Mouse (Mus musculus): ENCODE measurements around the gene Trim66.

The Trim66 gene

GRCm38 (mm10) chr7:109445012-109445411 is 62.9 kb downstream of the Trim66 start:
- peak; percentile 24 for DNase-seq

GRCm38 (mm10) chr7:109442739-109443138 is 65.2 kb downstream of the Trim66 start:
- no peak for DNase-seq

GRCm38 (mm10) chr7:109440697-109441269 is 67.2 kb downstream of the Trim66 start:
- DNase-seq = no peak

DNA sequence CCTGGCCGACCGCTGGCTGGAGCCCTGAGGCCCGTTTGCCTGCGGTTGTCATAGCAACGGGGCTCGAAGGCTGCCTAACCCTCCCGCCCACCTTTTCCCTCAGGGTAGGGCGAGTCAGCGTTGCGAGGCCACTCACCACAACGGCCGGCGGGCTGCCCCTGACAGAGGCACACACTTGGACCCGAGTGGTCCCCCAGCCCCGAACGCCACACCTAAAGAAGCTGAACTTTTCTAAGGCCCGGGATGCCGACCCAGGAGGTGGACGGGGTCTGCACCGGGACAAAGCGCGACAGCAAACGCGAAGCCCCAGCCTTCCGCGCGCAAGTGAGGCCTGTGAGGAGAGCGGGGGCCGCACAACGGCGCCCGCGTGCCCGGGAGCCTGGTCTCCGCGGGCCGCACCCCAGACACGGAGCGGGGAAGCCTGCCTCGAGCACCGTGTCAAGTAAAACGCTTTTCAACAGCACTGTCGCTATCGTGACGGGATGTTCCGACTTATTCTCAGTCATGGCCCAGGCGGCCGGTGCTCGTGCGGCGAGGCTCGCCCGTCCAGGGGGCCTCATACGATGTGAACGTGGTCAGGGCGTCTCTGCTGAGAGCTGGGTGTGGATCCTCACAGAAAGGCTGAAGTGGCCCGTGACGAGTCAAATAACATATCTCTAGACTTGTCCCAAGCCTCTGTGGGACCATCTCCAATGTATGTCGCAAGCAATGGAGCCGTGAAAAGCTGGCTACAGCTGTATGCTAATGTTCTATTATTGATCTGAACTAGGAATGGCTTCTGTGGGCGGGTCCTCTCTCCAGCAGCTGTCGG is 68.9 kb downstream of the Trim66 start, which contains the start of gene Stk33:
Gene Stk33, minus strand, starts transcription at position 301 of the 811 bp plus-strand sequence.
- DNase-seq = peak; percentile 16

- DNase-seq = no peak
Measured at GRCm38 (mm10) chr7:109424422-109425159, 83.3 kb downstream of the Trim66 start.

- DNase-seq = no peak
Measured at GRCm38 (mm10) chr7:109422803-109423202, 85.1 kb downstream of the Trim66 start.

DNA sequence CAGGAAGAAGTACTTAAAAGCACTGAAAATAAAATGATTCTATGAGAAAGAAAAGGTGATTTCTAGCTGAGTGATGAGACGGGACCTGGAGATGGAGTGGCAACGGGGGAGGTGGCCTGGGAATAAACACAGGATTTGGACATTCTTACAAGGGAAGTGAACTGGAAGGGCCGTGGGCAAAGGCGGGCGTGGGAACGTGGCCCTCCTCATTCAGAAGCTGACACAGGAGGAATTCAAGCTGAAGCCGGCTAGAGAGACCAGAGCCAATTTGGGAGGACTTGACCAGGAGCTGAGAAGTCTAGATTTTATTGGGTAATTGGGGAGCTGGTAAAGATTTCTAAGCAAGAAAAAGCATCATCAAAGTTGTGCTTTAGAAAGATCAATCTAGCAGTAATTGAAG is 102.4 kb downstream of the Trim66 start:
- no peak for DNase-seq

- no peak for DNase-seq
Measured at GRCm38 (mm10) chr7:109399299-109399698, 108.6 kb downstream of the Trim66 start.

Measured in liver (tissue).